Mouse (Mus musculus) forebrain, embryonic 10.5 days (tissue): Measurements from ENCODE around the gene Fam53b. TPM values are rescaled to one million over a fixed set of nuclear protein-coding genes. Genes with fewer than 3 reads are reported as not detected.

ENCODE experiments used
- DNase-seq: peaks from one replicate; pipeline ENCODE4 v3.0.0-alpha.2; 2017; ENCODE audit warnings: low spot score; ENCODE audit errors: extremely low spot score
- H3K27ac ChIP-seq: fragments of 300-500 bp; sonication (generic); 2 replicates; pipeline ENCODE4 v1.5.1; 2016; ENCODE audit warnings: mild to moderate bottlenecking
- H3K27me3 ChIP-seq: fragments of 300-500 bp; sonication (generic); 2 replicates; pipeline ENCODE4 v1.6.1; 2016; ENCODE audit warnings: mild to moderate bottlenecking; ENCODE audit not compliant: poor library complexity, severe bottlenecking
- H3K36me3 ChIP-seq: fragments of 300-500 bp; sonication (generic); replicated peaks from 2 replicates; pipeline ENCODE4 v1.6.1; 2016; ENCODE audit warnings: mild to moderate bottlenecking, moderate library complexity
- H3K4me1 ChIP-seq: fragments of 300-500 bp; sonication (generic); 2 replicates; pipeline ENCODE4 v1.6.1; 2016
- H3K4me3 ChIP-seq: fragments of 300-500 bp; sonication (generic); 2 replicates; pipeline ENCODE4 v1.5.1; 2016; ENCODE audit warnings: mild to moderate bottlenecking, moderate library complexity
- H3K9me3 ChIP-seq: fragments of 300-500 bp; sonication (generic); 2 replicates; pipeline ENCODE4 v1.6.1; 2016; ENCODE audit warnings: mild to moderate bottlenecking, moderate library complexity
- WGBS: fragments of 180-500 bp; shearing (Covaris S2); methylation state at CpG from one replicate; pipeline ENCODE4 v1.1.7; 2016; 5-methylcytosine and 5-hydroxymethylcytosine counted together
- polyA plus RNA-seq: library from polyadenylated mRNA; unstranded; fragments of >200 nt; fragmentation: Nextera tagmentation; extraction: Ambion mirVana; gene quantifications from 2 replicates; pipeline ENCODE4 v1.2.1, GENCODE M21; 2016

Gene Fam53b
- polyA plus RNA-seq, 1 experiment from 2014 or later: 39.4 TPM

DNA sequence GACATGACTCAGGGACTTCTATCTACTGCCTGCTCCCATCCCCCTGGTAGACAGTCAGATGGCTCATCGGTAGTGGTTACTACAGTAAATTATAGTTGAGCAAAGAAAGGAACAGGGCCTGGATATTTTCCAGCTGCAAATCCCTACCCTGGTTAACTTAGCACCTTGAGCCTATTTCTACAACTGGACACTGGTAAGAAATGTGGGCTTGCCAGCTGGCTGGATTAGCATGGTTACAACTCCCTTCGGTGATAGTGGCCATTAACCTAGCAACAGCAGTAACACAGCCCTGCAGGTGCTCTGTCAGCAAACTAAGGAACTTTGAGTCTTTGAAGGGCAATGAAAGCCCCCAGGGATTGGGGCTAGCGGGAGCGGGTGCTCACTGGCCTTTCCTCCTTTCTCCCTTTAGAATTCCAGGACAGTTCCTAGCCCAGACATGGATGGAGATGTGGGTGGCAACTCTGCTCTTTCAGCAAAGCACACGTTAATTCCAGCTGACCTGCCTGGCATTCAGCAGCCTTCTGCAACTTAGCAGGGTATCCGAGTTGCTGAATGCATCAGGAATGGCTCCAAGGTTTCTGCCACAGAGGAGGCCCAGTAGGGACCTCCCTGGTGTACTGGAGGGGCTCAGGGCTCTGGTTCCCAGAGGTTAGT is 81.4 kb downstream of the Fam53b start:
- H3K36me3 ChIP-seq: peaks cover 40% of the 10 kb centered on the region
- H3K27ac ChIP-seq: peak overlapping the region; percentile 80
- H3K4me3 ChIP-seq: peak overlapping the region; percentile 20; the same call in 1 of the 2 replicates
- no peaks in the 10 kb centered on the region for H3K9me3 ChIP-seq
- H3K27me3 ChIP-seq: peaks cover 46% of the 10 kb centered on the region
- DNase-seq: peak; percentile 60
- WGBS: 32% methylated on average over 6 of the region's 6 CpGs
- peaks cover 97% of the 10 kb centered on the region for H3K4me1 ChIP-seq

DNA sequence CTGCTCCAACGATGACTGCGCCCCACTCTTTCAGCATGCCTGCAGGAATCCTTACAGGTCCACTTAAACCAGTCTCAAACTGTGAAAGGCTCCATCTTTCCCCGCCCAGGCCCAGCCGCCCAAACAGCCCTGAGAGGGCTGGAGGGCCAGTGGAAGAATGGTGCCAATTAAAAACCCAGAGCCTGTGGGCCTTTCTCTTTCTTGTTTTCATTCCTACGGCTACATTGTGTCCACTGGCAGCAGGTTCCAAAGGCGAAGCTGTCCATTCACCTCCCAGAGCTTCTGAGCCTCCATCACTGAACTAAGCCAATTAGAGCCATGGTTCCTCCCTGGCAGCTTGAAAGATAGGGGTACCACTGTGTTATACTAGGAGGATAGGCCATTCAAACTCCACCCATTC is 82.1 kb downstream of the Fam53b start:
- Histone ChIP-seq H3K9me3 (no peaks in the 10 kb centered on the region), H3K4me3 (peak overlapping the region; percentile 10; the same call in 1 of the 2 replicates), H3K27me3 (peaks cover 46% of the 10 kb centered on the region), H3K36me3 (peaks cover 35% of the 10 kb centered on the region), H3K27ac (peak overlapping the region; percentile 80), H3K4me1 (peaks cover 100% of the 10 kb centered on the region)
- peak; percentile 83 for DNase-seq
- WGBS: 26% methylated on average over 6 of the region's 6 CpGs

GRCm38 (mm10) chr7:132730510-132730909 is 83.2 kb downstream of the Fam53b start:
- 73% methylated on average over 7 of the region's 7 CpGs for WGBS
- DNase-seq: no peak
- Histone ChIP-seq H3K27ac (peak overlapping the region; percentile 80), H3K36me3 (peaks cover 32% of the 10 kb centered on the region), H3K9me3 (no peaks in the 10 kb centered on the region), H3K4me3 (no peak overlapping the region), H3K4me1 (peaks cover 96% of the 10 kb centered on the region), H3K27me3 (peaks cover 46% of the 10 kb centered on the region)

DNA sequence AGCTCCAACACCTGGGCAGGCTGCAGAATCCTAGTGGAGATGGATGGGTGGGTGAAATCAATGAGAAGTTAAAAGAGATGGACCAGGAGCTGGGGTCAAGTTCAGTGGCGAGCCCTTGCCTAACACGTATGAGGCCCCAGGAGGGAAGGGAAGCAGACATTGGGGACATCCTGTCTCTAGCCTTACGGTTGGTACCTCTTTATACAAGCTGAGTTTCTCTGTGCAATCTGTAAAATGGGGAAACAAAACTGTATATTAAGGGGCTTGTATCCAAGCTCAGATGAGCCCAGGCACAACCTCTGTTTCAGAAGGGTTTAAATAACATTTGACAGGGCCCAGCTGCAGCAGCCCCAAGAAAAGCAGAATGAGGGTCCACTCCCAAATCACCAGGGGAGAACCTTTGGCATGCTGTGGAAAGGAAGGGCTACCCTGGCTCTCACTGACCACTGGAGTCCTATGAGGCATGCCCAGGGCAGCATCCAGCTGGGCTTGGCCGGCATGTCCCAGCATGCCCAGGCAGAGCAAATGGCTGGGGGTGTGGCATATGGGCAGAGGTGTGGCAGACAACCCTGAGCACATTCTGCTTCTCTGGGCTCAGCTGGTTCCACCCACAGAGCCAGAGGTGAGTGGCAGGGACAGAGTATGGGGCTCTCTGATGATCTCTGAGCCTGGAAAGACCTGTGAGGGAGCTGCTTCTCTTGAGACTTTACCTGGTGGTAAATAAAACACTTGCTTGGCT is 84.4 kb downstream of the Fam53b start:
- 84% methylated on average over 4 of the region's 4 CpGs for WGBS
- no peak for DNase-seq
- H3K4me3 ChIP-seq: no peak overlapping the region
- H3K36me3 ChIP-seq: peaks cover 26% of the 10 kb centered on the region
- peak overlapping the region; percentile 80 for H3K27ac ChIP-seq
- peaks cover 35% of the 10 kb centered on the region for H3K27me3 ChIP-seq
- no peaks in the 10 kb centered on the region for H3K9me3 ChIP-seq
- H3K4me1 ChIP-seq: peaks cover 84% of the 10 kb centered on the region

GRCm38 (mm10) chr7:132726106-132726861 is 87.4 kb downstream of the Fam53b start:
- Histone ChIP-seq H3K9me3 (no peaks in the 10 kb centered on the region), H3K4me1 (peaks cover 76% of the 10 kb centered on the region), H3K36me3 (peaks cover 32% of the 10 kb centered on the region), H3K4me3 (no peak overlapping the region), H3K27ac (peak overlapping the region; percentile 49), H3K27me3 (peaks cover 29% of the 10 kb centered on the region)
- 88% methylated on average over 13 of the region's 13 CpGs for WGBS
- DNase-seq: no peak

- Histone ChIP-seq H3K9me3 (no peaks in the 10 kb centered on the region), H3K4me3 (no peak overlapping the region), H3K27me3 (peaks cover 23% of the 10 kb centered on the region), H3K27ac (peak overlapping the region; percentile 61), H3K36me3 (peaks cover 41% of the 10 kb centered on the region), H3K4me1 (peaks cover 76% of the 10 kb centered on the region)
- WGBS: 95% methylated on average over 5 of the region's 5 CpGs
- no peak for DNase-seq
Measured at GRCm38 (mm10) chr7:132724501-132725062, 89.1 kb downstream of the Fam53b start.

DNA sequence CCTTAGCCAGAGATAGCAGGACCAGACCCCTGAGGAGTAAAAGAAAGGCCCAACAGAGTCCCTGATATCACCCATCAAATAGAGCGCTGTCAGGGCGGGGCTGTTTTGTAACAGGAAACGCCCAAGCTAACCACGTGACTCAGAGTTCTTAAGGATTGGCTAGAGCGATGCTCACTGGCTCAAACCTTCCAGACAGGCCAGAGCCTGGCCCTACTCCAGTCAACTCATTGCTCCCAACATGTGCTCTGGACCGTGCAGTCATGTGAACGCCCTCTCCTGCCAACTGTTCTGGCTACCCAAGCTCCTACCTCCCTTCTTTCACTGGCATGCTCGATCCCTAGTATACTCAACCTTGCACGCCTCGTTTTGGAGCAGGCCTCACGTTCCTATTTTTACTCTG is 89.8 kb downstream of the Fam53b start:
- no peak for DNase-seq
- 94% methylated on average over 11 of the region's 11 CpGs for WGBS
- H3K4me1 ChIP-seq: peaks cover 76% of the 10 kb centered on the region
- peaks cover 16% of the 10 kb centered on the region for H3K27me3 ChIP-seq
- peaks cover 37% of the 10 kb centered on the region for H3K36me3 ChIP-seq
- no peak overlapping the region for H3K4me3 ChIP-seq
- H3K9me3 ChIP-seq: no peaks in the 10 kb centered on the region
- 0 out of 2 replicates have a peak overlapping the region, but pooled peaks have one; percentile 65 for H3K27ac ChIP-seq

DNA sequence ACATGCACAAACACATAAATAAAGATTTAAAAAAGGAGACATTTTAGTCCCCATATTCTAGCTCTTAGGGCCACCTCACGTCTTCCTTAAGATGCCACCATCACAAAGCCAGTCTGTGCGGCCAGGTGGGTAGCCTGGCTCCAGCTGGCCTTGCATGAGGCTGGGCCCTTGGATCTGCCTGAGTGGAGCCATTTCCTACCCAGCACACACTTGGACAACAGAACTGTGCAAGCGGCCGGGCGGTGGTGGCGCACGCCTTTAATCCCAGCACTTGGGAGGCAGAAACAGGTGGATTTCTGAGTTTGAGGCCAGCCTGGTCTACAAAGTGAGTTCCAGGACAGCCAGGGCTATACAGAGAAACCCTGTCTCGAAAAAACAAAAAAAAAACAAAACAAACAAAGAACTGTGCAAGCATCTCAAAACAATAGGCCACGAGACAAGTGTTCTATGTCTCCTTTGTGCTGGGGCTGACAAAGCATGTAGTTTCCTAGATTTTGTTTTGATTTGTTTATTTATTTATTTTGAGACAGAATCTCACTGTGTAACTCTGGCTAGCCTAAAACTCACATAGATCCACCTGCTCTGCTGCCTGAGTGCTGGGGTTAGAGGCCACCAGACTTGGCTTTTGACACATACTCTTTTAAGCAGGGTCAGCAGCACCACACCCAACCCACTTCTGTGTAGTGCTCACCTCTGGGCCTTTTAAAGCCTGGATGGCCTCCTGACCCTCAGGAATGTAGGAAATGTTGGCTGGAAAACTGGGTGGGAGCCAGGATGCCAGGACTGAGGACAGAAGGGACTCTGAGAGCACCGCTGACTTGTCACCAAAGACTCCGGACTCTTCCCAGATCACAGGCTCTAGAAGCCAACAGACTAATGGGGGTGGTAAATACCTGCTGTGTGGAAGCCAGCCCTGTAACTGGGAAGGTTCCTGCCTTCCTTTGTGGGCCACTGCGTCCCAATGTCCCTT is 91.0 kb downstream of the Fam53b start:
- Histone ChIP-seq H3K9me3 (no peaks in the 10 kb centered on the region), H3K27ac (peak overlapping the region; percentile 65), H3K4me1 (peaks cover 76% of the 10 kb centered on the region), H3K4me3 (no peak overlapping the region), H3K36me3 (peaks cover 30% of the 10 kb centered on the region), H3K27me3 (peaks cover 5% of the 10 kb centered on the region; the same call in 1 of the 2 replicates)
- WGBS: 92% methylated on average over 12 of the region's 12 CpGs
- DNase-seq: no peak

DNA sequence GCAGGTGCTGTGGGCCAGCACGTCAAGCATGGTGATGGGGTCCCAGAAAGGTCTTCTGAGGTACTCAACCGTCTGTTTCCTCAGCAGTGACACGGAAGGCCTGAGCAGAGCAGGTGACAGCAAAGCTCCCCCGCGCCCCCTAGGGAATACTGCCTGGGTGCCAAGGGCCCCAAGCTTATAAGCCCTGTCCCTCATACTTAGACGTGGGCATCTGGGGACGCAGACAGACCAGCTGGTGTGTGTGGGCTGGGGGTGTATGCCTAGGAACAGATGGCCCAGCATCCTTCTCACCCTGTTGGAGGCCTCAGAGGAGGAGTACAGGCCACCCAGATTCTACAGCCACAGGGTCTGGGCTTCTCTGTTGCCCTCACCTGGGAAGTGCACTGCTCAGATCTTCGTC is 93.1 kb downstream of the Fam53b start:
- Histone ChIP-seq H3K27ac (peak overlapping the region; percentile 57), H3K27me3 (peaks cover 5% of the 10 kb centered on the region; the same call in 1 of the 2 replicates), H3K36me3 (peaks cover 37% of the 10 kb centered on the region), H3K4me1 (peaks cover 70% of the 10 kb centered on the region), H3K4me3 (no peak overlapping the region), H3K9me3 (no peaks in the 10 kb centered on the region)
- no peak for DNase-seq
- 89% methylated on average over 8 of the region's 8 CpGs for WGBS

GRCm38 (mm10) chr7:132719570-132719969 is 94.1 kb downstream of the Fam53b start:
- Histone ChIP-seq H3K27me3 (peaks cover 5% of the 10 kb centered on the region; the same call in 1 of the 2 replicates), H3K9me3 (no peaks in the 10 kb centered on the region), H3K4me1 (peaks cover 80% of the 10 kb centered on the region), H3K27ac (peak overlapping the region; percentile 57; the same call in 1 of the 2 replicates), H3K36me3 (peaks cover 45% of the 10 kb centered on the region), H3K4me3 (no peak overlapping the region)
- DNase-seq: no peak
- WGBS: 90% methylated on average over 4 of the region's 4 CpGs

DNA sequence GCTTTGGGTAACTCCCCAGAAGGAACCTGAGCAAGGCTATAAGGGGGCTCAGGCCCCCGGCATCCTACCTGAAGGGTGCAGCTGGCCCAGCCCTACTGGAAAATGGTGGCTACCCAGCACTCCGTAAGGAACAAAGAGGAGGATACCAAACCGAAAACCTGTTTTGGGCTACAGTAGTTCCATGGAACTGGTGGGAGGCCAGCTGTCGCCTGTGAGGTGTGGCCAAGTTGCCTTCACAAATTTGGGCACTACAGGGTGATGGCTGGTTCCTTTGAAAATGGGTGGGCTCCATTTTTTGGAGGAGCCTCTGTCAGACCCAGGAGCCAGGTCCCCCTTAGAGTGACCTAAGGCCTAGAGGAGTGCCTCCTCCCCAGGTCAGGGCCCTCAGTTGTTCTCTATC is 98.4 kb downstream of the Fam53b start:
- H3K4me1 ChIP-seq: peaks cover 86% of the 10 kb centered on the region

More for the DNA sequence above, 98.4 kb downstream of the Fam53b start:
- H3K27ac ChIP-seq: peak overlapping the region; percentile 78
- DNase-seq: no peak
- 98% methylated on average over 4 of the region's 4 CpGs for WGBS
- no peaks in the 10 kb centered on the region for H3K9me3 ChIP-seq
- 0 out of 2 replicates have a peak, but pooled peaks cover 2% of the 10 kb centered on the region for H3K27me3 ChIP-seq
- no peak overlapping the region for H3K4me3 ChIP-seq
- H3K36me3 ChIP-seq: peaks cover 66% of the 10 kb centered on the region
